Mouse (Mus musculus): ENCODE measurements around the gene Tmem131. TPM values are rescaled to one million over a fixed set of nuclear protein-coding genes. Genes with fewer than 3 reads are reported as not detected.

Tmem131 gene
- polyA plus RNA-seq, 1 experiment from 2014 or later = 16.6 TPM

DNA sequence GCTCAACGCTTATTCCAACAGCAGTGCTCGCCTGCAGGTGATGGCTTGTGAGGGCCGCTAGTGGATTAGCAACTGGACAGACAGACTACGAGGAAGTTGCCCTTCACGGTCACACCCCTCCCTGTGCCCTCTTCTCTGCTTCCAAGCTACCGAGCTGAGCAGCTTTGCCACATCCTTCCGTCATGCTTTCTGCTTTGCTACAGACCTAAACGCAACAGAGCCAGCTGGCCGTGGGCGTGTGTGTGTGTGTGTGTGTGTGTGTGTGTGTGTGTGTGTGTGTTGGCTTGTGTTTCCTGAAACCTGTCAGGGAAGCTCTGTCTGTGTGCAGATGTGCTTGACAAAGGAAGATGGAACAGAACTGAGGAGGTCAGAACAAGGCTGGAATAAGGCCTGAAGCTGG, 146.0 kb downstream of the Tmem131 start:
- H3K9me3 ChIP-seq (ENCODE audit: control insufficient read depth, low read length) = no peaks in the 10 kb centered on the region
- 90% methylated on average over 10 of the region's 10 CpGs for WGBS
- no peak overlapping the region for H3K4me2 ChIP-seq (ENCODE audit: low read depth, severe bottlenecking)
- DNase-seq (ENCODE audit: low spot score) (no peak), ATAC-seq (ENCODE audit: insufficient number of reproducible peaks, low FRiP score, low TSS enrichment, low read depth) (no peak)
- H3K4me1 ChIP-seq (ENCODE audit: control insufficient read depth, insufficient read depth, low read length) = no peaks in the 10 kb centered on the region
- H3K9ac ChIP-seq (ENCODE audit: low read length) = no peak overlapping the region
- H3K36me3 ChIP-seq (ENCODE audit: control insufficient read depth, insufficient read depth, low read length) = peaks cover 24% of the 10 kb centered on the region; the same call in 1 of the 2 replicates
- H3K27ac ChIP-seq (replicated peaks; ENCODE audit: low read depth, low read length) = no peak overlapping the region
- no peaks in the 10 kb centered on the region for H3K27me3 ChIP-seq (ENCODE audit: control insufficient read depth, insufficient read depth, low read length)
- H3K4me3 ChIP-seq (ENCODE audit: low read depth, low read length) = no peak overlapping the region

DNA sequence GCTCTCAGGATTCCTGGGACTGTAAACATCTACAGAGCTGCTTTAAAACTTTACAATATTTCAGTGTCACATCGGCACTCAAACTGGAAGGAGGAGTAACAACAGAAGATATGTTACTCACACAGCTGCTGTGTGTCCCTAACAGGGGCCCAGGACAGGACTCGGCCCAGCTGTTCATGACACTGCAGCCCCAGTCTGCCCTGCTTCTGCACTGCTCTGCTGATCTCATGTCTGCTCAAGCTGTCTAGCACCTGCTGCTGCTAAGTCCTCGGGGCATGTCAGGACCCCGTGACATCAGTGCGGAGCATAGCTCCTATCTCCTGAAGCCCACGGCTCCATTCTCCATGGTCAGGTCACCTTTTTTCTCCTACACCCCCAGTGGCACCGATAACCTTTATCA, 146.8 kb downstream of the Tmem131 start:
- ATAC-seq (ENCODE audit: insufficient number of reproducible peaks, low FRiP score, low TSS enrichment, low read depth) (no peak), DNase-seq (ENCODE audit: low spot score) (no peak)
- no peak overlapping the region for H3K27ac ChIP-seq (replicated peaks; ENCODE audit: low read depth, low read length)
- H3K9me3 ChIP-seq (ENCODE audit: control insufficient read depth, low read length) = no peaks in the 10 kb centered on the region
- no peak overlapping the region for H3K9ac ChIP-seq (ENCODE audit: low read length)
- no peak overlapping the region for H3K4me3 ChIP-seq (ENCODE audit: low read depth, low read length)
- WGBS = 91% methylated on average over 7 of the region's 7 CpGs
- no peaks in the 10 kb centered on the region for H3K4me1 ChIP-seq (ENCODE audit: control insufficient read depth, insufficient read depth, low read length)
- H3K27me3 ChIP-seq (ENCODE audit: control insufficient read depth, insufficient read depth, low read length) = no peaks in the 10 kb centered on the region
- H3K4me2 ChIP-seq (ENCODE audit: low read depth, severe bottlenecking) = no peak overlapping the region
- peaks cover 23% of the 10 kb centered on the region; the same call in 1 of the 2 replicates for H3K36me3 ChIP-seq (ENCODE audit: control insufficient read depth, insufficient read depth, low read length)

DNA sequence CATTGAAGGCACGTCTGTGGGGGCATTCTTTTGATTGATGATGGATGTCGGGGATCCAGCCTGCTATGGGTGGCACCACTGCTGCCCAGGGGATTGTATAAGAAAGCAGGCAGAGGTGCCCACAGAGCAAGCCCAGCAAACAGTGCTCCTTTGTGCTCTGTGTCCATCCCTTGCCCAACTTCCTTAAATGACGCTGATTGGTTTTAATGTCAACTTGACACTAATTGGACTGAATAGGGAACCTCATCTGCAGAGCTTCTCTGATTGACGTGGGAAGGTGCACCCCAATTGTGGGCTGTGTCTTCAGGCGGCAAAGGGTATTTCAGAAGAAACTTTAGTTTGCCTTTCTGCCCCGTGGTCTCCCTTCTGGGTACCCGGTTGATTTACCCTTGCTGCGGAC, 154.1 kb downstream of the Tmem131 start:
- Histone ChIP-seq H3K4me3 (ENCODE audit: low read depth, low read length) (no peak overlapping the region), H3K27ac (replicated peaks; ENCODE audit: low read depth, low read length) (no peak overlapping the region), H3K36me3 (ENCODE audit: control insufficient read depth, insufficient read depth, low read length) (peaks cover 6% of the 10 kb centered on the region; the same call in 1 of the 2 replicates), H3K4me2 (ENCODE audit: low read depth, severe bottlenecking) (no peak overlapping the region), H3K9ac (ENCODE audit: low read length) (no peak overlapping the region), H3K9me3 (ENCODE audit: control insufficient read depth, low read length) (no peaks in the 10 kb centered on the region), H3K4me1 (ENCODE audit: control insufficient read depth, insufficient read depth, low read length) (no peaks in the 10 kb centered on the region), H3K27me3 (ENCODE audit: control insufficient read depth, insufficient read depth, low read length) (no peaks in the 10 kb centered on the region)
- ATAC-seq (ENCODE audit: insufficient number of reproducible peaks, low FRiP score, low TSS enrichment, low read depth) = no peak
- 82% methylated on average over 8 of the region's 8 CpGs for WGBS
- DNase-seq (ENCODE audit: low spot score) = no peak

DNA sequence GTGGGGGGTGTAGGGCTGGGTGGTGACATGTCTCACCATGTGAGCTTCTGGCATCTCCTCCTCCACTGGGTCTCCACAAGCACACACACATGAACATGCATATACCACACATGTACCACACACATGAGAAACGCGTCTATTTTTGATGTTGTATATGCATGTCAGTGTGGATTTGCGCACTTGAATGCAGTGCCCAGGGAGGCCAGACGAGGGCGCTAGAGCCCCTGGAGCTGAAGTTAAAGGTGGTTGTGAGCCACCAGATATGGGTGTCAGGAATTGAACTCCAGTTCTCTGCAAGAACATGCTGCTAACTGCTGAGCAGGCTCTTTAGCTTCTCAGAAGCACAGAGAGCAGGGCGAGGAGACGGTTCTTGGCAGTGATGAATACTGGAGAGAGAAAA, 157.1 kb downstream of the Tmem131 start:
- no peak for ATAC-seq (ENCODE audit: insufficient number of reproducible peaks, low FRiP score, low TSS enrichment, low read depth)
- no peaks in the 10 kb centered on the region; the same call in 1 of the 2 replicates for H3K36me3 ChIP-seq (ENCODE audit: control insufficient read depth, insufficient read depth, low read length)
- no peak overlapping the region for H3K4me3 ChIP-seq (ENCODE audit: low read depth, low read length)
- H3K9ac ChIP-seq (ENCODE audit: low read length) = no peak overlapping the region
- no peak overlapping the region for H3K4me2 ChIP-seq (ENCODE audit: low read depth, severe bottlenecking)
- no peaks in the 10 kb centered on the region for H3K27me3 ChIP-seq (ENCODE audit: control insufficient read depth, insufficient read depth, low read length)
- H3K27ac ChIP-seq (replicated peaks; ENCODE audit: low read depth, low read length) = no peak overlapping the region
- DNase-seq (ENCODE audit: low spot score) = peak; percentile 38
- WGBS = 95% methylated on average over 7 of the region's 7 CpGs
- H3K4me1 ChIP-seq (ENCODE audit: control insufficient read depth, insufficient read depth, low read length) = no peaks in the 10 kb centered on the region
- H3K9me3 ChIP-seq (ENCODE audit: control insufficient read depth, low read length) = no peaks in the 10 kb centered on the region

DNA sequence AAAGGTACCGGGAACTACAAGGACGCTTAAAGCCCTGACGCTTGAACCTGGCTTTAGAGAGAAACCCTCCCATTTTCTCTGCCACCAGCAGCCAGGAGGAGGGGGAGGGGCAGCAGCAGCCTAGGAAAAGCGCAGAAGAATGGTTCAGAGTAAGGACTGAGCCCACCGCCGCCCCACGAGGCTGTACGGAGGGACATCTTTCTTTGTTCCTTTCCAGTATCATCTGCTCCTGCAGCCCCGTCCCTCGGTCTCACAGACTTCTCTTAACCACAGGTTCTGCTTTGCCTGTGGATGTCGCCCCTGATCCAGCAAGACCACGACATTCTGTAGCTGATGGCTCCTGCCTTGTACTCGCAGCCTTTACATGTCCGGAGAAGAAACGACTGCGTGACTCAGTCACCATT, 158.2 kb downstream of the Tmem131 start:
- H3K36me3 ChIP-seq (ENCODE audit: control insufficient read depth, insufficient read depth, low read length) = no peaks in the 10 kb centered on the region
- DNase-seq (ENCODE audit: low spot score) = peak; percentile 69
- peak overlapping the region; percentile 79 for H3K4me2 ChIP-seq (ENCODE audit: low read depth, severe bottlenecking)
- no peaks in the 10 kb centered on the region for H3K27me3 ChIP-seq (ENCODE audit: control insufficient read depth, insufficient read depth, low read length)
- ATAC-seq (ENCODE audit: insufficient number of reproducible peaks, low FRiP score, low TSS enrichment, low read depth) = peak; percentile 11; the same call in 1 of the 2 replicates
- H3K27ac ChIP-seq (replicated peaks; ENCODE audit: low read depth, low read length) = no peak overlapping the region
- H3K4me3 ChIP-seq (ENCODE audit: low read depth, low read length) = peak overlapping the region; percentile 28
- H3K9me3 ChIP-seq (ENCODE audit: control insufficient read depth, low read length) = no peaks in the 10 kb centered on the region
- H3K9ac ChIP-seq (ENCODE audit: low read length) = 0 out of 2 replicates have a peak overlapping the region, but pooled peaks have one; percentile 30
- WGBS = 3% methylated on average over 16 of the region's 16 CpGs
- no peaks in the 10 kb centered on the region for H3K4me1 ChIP-seq (ENCODE audit: control insufficient read depth, insufficient read depth, low read length)

DNA sequence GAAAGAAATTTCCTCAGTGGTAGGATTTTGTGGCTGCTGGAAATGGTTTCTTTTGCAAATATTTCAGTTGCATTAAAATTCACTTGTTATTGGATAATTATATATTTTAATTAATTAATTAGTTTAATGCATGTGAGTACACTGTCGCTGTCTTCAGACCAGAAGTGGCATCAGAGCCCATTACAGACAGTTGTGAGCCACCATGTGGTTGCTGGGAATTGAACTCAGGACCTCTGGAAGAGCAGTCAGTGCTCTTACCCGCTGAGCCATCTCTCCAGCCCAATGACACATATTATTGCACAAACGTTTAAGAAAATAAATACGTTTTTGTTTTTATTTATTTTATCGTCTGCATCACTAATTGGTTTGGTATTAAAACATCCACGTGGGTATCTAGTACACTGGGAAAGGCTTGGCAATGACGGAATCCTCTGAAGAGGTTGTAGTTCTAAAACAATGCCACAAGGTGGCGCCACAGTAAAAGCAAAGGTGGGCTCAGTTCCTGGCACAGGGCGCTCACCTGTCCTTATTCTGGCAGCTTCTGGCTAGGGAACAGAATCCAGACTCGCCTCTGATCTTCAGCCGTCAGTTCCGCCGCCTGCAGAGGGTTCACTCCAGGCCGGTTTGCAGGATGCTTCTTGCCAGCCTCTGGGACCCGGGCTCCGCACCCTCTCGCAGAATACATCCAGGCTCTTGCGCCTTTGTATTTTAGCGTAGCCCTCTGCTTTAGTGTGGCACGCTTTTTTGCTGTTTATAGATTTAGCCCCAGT, 158.9 kb downstream of the Tmem131 start:
- no peaks in the 10 kb centered on the region for H3K9me3 ChIP-seq (ENCODE audit: control insufficient read depth, low read length)
- ATAC-seq (ENCODE audit: insufficient number of reproducible peaks, low FRiP score, low TSS enrichment, low read depth) (peak; percentile 76), DNase-seq (ENCODE audit: low spot score) (peak; percentile 89)
- no peak overlapping the region for H3K9ac ChIP-seq (ENCODE audit: low read length)
- H3K27me3 ChIP-seq (ENCODE audit: control insufficient read depth, insufficient read depth, low read length) = no peaks in the 10 kb centered on the region
- no peak overlapping the region for H3K27ac ChIP-seq (replicated peaks; ENCODE audit: low read depth, low read length)
- 5% methylated on average over 20 of the region's 20 CpGs for whole genome bisulfite sequencing
- no peaks in the 10 kb centered on the region for H3K4me1 ChIP-seq (ENCODE audit: control insufficient read depth, insufficient read depth, low read length)
- H3K36me3 ChIP-seq (ENCODE audit: control insufficient read depth, insufficient read depth, low read length) = no peaks in the 10 kb centered on the region
- peak overlapping the region; percentile 79 for H3K4me2 ChIP-seq (ENCODE audit: low read depth, severe bottlenecking)
- peak overlapping the region; percentile 28 for H3K4me3 ChIP-seq (ENCODE audit: low read depth, low read length)

DNA sequence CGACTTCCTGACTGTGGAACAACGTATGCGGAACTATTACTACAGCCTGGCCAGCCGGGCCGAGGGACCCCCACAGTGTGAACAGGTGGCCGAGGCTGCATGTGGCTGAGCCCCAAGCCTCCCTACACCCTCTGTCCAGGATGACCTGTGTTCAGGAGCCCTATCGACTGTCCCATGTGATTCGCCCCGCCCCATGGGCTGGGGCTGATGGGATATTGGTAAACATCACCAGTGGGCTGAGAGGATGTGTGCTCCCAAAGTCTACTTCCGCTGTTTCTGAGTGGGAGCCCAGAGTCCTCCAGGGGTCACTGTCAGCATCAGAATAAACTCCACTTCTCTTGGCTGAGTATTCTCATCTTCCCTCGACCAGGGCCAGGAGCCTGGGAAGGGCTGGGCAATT, 161.0 kb downstream of the Tmem131 start:
- Histone ChIP-seq H3K4me1 (ENCODE audit: control insufficient read depth, insufficient read depth, low read length) (no peaks in the 10 kb centered on the region), H3K27ac (replicated peaks; ENCODE audit: low read depth, low read length) (no peak overlapping the region), H3K9ac (ENCODE audit: low read length) (no peak overlapping the region), H3K9me3 (ENCODE audit: control insufficient read depth, low read length) (no peaks in the 10 kb centered on the region), H3K27me3 (ENCODE audit: control insufficient read depth, insufficient read depth, low read length) (no peaks in the 10 kb centered on the region), H3K36me3 (ENCODE audit: control insufficient read depth, insufficient read depth, low read length) (no peaks in the 10 kb centered on the region), H3K4me3 (ENCODE audit: low read depth, low read length) (no peak overlapping the region), H3K4me2 (ENCODE audit: low read depth, severe bottlenecking) (no peak overlapping the region)
- 84% methylated on average over 11 of the region's 11 CpGs for WGBS
- ATAC-seq (ENCODE audit: insufficient number of reproducible peaks, low FRiP score, low TSS enrichment, low read depth) (no peak), DNase-seq (ENCODE audit: low spot score) (no peak)

DNA sequence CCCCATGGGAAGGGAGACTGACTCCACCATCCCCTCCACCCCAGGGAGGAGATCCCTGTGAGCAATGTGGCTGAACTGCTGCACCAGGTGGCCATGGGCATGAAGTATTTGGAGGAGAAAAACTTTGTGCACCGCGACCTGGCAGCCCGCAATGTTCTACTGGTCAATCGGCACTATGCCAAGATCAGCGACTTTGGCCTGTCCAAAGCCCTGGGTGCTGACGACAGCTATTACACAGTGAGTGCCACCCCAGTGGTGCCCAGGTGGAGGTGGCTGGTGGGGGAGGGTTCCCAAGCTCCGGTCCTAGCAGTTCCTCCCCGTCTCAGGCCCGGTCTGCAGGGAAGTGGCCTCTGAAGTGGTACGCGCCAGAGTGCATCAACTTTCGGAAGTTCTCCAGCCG, 162.7 kb downstream of the Tmem131 start:
- no peaks in the 10 kb centered on the region for H3K4me1 ChIP-seq (ENCODE audit: control insufficient read depth, insufficient read depth, low read length)
- no peaks in the 10 kb centered on the region for H3K9me3 ChIP-seq (ENCODE audit: control insufficient read depth, low read length)
- no peak overlapping the region for H3K4me3 ChIP-seq (ENCODE audit: low read depth, low read length)
- 94% methylated on average over 13 of the region's 13 CpGs for WGBS
- H3K27ac ChIP-seq (replicated peaks; ENCODE audit: low read depth, low read length) = no peak overlapping the region
- no peaks in the 10 kb centered on the region for H3K27me3 ChIP-seq (ENCODE audit: control insufficient read depth, insufficient read depth, low read length)
- no peak overlapping the region for H3K9ac ChIP-seq (ENCODE audit: low read length)
- DNase-seq (ENCODE audit: low spot score) (no peak), ATAC-seq (ENCODE audit: insufficient number of reproducible peaks, low FRiP score, low TSS enrichment, low read depth) (no peak)
- H3K4me2 ChIP-seq (ENCODE audit: low read depth, severe bottlenecking) = no peak overlapping the region
- H3K36me3 ChIP-seq (ENCODE audit: control insufficient read depth, insufficient read depth, low read length) = no peaks in the 10 kb centered on the region
